Mouse (Mus musculus) CD8-positive naive resting alpha-beta T cell, adult 2 months (primary cell): Measurements from ENCODE around the gene Deaf1.
A peak's percentile ranks its signal among the peaks of the same experiment; 100 is the strongest.
"Not testable (repeated sequence)": the region's sequence is repeated elsewhere in the genome, so short reads cannot be mapped to it uniquely, and the experiment has no call there.

Source experiments
- DNase-seq, 2 experiments: peaks; one replicate each; pipeline ENCODE4 v3.0.0; 2022; ENCODE audit warnings: low read depth in 2 of 2, low spot score in 2 of 2

Deaf1 gene

GRCm38 (mm10) chr7:141264761-141265410 lies 62.6 kb downstream of the Deaf1 start:
- peak; percentile 55 to 67 for DNase-seq

GRCm38 (mm10) chr7:141264041-141264700 lies 63.3 kb downstream of the Deaf1 start:
- no peak for DNase-seq

GRCm38 (mm10) chr7:141263640-141264039 lies 63.9 kb downstream of the Deaf1 start:
- no peak for DNase-seq

GRCm38 (mm10) chr7:141261480-141261879 lies 66.0 kb downstream of the Deaf1 start:
- no peak for DNase-seq

- DNase-seq: no peak
Measured at GRCm38 (mm10) chr7:141256159-141256558, 71.3 kb downstream of the Deaf1 start.

GRCm38 (mm10) chr7:141250486-141250885 lies 77.0 kb downstream of the Deaf1 start:
- not testable (repeated sequence) for DNase-seq
